Mouse (Mus musculus) gonadal fat pad, adult 2 months (tissue): ENCODE results near the gene Elmsan1. TPM values are rescaled to one million over a fixed set of nuclear protein-coding genes. Genes with fewer than 3 reads are reported as not detected.

ENCODE experiments used
- DNase-seq: peaks from one replicate; pipeline ENCODE4 v3.0.0-alpha.2; 2012; ENCODE audit warnings: low read depth
- polyA plus RNA-seq: library from polyadenylated mRNA; depleted of rRNA; stranded (reverse); fragments of >200 nt; gene quantifications from 2 replicates; pipeline ENCODE4 v1.2.3, GENCODE M21; 2012

Elmsan1 gene
- polyA plus RNA-seq, 1 experiment, result 11.2 TPM

DNA sequence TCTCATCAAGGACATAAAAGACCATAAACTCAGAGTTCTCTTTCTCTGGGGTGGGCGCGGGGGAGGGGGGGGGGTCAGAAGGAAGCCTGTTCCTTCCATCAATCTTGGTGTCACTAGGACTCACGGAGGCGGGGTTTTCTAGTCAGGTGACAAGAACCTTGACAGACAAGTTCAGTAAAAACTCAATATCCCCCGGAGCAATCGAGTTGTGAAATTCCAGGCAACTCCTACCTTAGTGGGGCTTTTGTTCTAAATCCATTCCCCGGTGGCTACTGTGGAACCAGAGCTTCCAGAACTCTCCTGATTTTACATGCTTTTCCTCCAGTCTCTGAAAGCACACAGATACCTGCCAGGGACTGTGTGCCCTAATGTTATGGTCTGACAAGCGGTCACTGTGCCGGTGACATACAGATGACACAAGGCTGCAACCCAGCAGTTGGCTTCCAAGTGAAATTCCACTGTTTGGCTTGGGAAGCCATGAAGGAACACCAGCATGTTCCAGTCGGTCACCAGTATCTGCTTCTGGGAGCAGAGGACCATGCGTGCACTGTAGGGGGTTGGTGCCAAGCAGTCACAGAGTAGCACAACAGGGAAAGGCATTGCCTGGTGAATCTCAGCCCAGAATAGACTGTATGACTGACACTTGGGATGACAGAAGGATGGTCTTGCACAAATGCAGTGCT lies 2.8 kb downstream of the Elmsan1 start:
- DNase-seq, result peak; percentile 98

DNA sequence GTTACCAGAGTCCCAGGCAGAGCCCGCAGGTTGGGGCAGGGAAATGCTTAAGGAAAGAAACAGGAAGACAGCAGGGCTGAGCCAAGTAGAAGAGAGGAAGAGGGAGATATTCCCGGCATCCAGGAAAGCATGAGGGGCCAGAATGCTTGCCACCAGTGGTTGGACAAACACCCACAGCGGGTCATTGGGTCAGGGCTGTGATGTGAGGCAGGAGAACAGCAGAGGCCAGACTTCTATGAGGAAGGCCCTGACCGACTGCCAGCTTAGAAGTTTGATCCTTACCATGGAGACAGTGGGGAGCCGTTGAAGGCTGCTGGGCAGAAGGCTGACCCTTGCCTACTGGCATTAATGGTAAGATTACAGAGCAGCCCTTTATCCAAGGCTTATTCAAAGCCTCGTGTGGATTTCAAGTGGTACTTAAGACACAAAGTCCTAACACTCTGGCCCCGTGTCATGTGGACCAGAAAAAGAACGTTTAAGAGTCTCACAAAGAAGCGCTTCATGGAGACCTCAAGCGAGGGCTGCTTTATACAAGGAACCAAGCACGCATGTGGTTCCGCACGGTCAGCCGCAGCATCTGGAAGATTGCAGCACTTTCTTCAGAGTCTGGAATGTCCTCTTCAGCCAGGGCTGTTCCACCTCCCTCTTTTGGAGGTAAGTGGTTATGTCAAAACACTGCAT lies 4.0 kb downstream of the Elmsan1 start:
- DNase-seq, result no peak

DNA sequence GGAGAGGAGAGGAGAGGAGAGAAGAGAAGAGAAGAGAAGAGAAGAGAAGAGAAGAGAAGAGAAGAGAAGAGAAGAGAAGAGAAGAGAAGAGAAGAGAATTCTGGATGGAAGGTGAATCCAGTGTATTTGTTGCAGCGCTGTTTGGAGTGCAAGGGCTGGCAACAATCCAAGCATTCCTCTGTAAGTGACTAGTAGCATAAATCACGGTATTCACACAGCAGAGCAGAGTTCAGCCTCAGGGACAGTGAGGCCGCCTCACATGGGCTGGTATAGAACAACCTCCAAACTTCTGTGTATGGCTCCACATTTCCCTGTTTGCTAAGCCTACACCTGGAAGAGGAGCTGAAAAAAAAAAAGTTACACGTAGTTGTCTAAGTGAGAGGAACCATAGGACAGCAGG lies 6.4 kb downstream of the Elmsan1 start:
- no peak for DNase-seq

GRCm38 (mm10) chr12:84211021-84211538 lies 7.6 kb downstream of the Elmsan1 start:
- DNase-seq, result no peak

DNA sequence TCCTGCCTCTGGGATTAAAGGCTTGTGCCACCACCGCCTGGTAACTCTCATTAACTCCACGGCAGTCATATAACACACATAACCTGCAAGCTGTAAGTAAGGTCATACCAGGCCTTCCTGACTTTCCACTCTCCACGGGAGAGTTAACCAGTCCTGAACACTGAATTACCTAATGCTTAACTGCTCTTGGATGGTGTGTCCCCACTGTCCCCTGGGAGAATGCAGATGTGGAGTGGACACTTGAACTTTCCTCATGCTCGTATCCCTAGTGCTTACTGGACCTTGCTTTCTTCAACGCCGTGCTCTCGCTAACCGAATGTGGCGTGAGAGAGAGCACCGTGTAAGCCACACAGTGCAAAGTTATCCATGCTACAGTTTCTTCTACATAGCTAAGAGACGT lies 8.4 kb downstream of the Elmsan1 start:
- DNase-seq, result no peak

GRCm38 (mm10) chr12:84209093-84209492 lies 9.6 kb downstream of the Elmsan1 start:
- DNase-seq, result no peak

DNA sequence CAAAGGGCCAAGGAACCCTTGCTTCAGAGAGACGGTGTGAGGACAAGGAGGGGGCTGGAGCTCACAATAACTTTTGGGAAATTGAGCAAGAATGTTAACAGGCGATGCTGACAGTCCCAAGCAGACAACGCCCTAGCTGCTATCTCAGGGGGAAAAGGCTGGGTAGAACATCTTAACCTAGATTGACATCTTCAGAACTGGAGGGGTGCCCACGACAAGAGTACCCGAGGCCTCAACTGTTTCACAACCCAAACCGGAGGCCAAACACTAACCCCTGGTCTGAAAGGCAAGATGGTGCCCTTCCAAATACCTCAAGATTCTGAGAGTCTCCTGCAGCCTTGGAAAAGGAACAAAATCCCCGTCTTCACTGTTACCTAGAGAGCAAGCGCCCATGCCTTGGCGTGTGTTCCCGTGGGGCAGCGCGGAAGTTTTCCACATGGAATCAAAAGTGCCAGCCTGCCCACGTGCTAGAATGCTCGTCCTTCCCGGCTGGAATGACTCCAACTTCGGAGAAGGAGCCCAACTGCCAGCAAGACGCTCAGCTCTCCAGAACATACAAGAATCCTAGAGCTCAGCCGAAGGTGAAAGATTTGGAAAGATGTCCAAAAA lies 11.4 kb downstream of the Elmsan1 start:
- DNase-seq, result no peak

- DNase-seq, result no peak
Measured at GRCm38 (mm10) chr12:84206525-84206924, 12.2 kb downstream of the Elmsan1 start.

GRCm38 (mm10) chr12:84205659-84206185 lies 13.0 kb downstream of the Elmsan1 start:
- no peak for DNase-seq

DNA sequence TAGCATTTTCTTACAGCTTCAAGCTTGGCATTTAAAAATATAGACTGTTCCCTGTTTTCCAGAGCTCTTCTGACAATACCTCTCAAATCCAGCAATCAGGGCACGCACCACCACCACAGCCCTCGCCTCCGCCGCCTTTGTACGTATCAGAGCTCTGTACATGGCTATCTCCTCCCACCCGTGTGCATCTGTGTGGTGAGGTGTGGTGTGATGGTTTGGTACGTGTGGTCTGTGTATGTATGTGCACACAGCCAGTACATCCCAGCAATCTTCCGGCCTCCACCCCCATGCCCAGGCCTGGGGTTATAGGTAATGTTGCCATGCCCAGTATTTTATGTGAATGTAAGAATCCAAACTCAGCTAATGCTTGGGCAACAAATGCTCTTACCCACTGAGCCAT lies 14.0 kb downstream of the Elmsan1 start:
- DNase-seq, result no peak

GRCm38 (mm10) chr12:84203778-84204216 lies 14.9 kb downstream of the Elmsan1 start:
- no peak for DNase-seq

DNA sequence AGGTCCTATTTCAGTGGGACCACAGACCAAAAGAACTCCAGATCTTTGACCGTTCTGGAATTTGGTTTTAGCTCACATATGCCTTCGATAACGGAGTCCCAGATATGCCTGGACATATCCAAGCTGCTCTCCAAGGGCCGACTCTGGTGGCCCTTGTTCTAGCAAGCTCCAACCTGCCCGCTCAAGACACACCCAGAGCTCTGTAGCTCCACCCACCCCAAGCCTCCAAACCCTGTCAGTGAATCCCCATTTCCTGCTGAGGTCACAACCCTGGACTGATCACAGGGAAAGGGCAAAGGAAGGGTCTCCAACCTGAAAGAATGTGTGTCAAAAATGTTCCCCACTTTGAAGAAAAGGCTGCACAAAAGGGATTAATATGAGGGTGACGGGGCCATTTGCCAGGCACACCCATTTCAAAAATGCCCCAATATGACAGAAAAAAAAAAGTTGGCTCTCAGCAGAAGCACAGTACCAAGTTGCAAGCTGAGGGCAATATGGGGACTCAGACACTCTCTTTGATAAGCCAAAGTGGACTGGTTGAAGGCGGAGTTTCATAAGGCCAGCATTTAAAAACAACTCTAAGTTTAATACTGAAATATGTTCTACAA lies 15.4 kb downstream of the Elmsan1 start:
- no peak for DNase-seq

- no peak for DNase-seq
Measured at GRCm38 (mm10) chr12:84202561-84202960, 16.1 kb downstream of the Elmsan1 start.

GRCm38 (mm10) chr12:84201686-84202484 lies 16.8 kb downstream of the Elmsan1 start:
- no peak for DNase-seq

DNA sequence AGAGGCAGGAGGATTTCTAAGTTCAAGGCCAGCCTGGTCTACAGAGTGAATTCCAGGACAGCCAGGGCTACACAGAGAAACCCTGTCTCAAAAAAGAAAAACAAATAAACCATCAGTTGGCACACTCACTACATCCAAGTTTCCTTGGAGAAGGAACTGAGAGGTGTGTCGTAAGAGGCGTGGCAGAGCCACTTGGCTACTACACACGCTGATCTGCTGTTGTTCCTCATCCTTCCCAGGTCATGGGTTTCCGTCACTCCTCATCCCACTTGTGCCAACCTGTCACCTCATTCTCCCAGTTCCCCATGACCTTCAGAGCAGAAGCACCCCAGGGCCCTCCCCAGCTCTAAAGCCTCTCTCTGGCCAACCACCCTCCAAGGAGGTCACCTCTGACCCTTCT lies 17.5 kb downstream of the Elmsan1 start:
- no peak for DNase-seq

- DNase-seq, result no peak
Measured at GRCm38 (mm10) chr12:84198880-84199279, 19.8 kb downstream of the Elmsan1 start.

- DNase-seq, result no peak
Measured at GRCm38 (mm10) chr12:84198076-84198679, 20.5 kb downstream of the Elmsan1 start.

DNA sequence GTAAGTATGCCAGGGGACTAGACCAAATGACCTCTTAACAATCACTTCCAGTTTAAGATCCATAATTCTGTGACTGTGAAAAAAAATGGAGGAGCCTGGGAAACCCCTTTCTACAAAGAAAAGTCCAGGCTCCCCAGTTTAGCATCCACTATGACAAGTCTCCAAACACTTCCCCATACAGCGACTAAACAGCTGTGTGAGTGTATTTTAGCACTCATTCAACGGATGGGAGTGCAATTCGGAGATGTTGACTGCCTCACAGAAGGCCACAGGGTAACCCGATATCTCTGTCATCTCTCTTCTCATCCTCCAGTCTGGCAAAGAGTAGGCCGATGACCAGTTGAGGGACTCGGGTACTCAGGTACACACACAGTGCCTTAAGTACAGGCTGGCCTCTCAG lies 23.5 kb downstream of the Elmsan1 start:
- no peak for DNase-seq

- no peak for DNase-seq
Measured at GRCm38 (mm10) chr12:84194400-84195109, 24.1 kb downstream of the Elmsan1 start.
